Mouse (Mus musculus): Measurements from ENCODE around the gene Txndc2.

Gene Txndc2

GRCm38 (mm10) chr17:65612391-65613141 is 29.4 kb downstream of the Txndc2 start:
- DNase-seq (ENCODE audit: low read depth, low spot score) = no peak

- DNase-seq (ENCODE audit: low read depth, low spot score) = no peak
These were observed 30.2 kb downstream of the Txndc2 start for GRCm38 (mm10) chr17:65611721-65612120.

DNA sequence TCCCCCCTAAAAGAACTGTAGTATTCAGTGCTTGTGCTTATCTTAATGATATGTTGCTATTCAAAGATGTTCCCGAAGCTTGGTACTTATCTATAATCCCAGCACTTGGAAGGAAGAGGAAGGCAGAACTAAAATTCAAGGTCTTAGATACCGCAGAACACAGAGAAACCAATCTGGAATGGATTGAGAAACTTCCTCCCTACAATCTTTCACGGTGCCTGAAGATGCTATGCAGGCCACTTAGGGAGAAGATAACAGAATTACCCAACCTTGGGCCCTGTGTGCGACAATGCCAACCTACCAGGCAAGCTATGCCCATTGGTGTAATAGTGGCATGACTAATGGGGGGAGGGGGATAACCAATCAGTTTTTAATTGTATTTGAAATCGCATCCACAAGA is 33.2 kb downstream of the Txndc2 start:
- DNase-seq (ENCODE audit: low read depth, low spot score) = no peak

GRCm38 (mm10) chr17:65608312-65608687 is 33.7 kb downstream of the Txndc2 start:
- no peak for DNase-seq (ENCODE audit: low read depth, low spot score)

DNA sequence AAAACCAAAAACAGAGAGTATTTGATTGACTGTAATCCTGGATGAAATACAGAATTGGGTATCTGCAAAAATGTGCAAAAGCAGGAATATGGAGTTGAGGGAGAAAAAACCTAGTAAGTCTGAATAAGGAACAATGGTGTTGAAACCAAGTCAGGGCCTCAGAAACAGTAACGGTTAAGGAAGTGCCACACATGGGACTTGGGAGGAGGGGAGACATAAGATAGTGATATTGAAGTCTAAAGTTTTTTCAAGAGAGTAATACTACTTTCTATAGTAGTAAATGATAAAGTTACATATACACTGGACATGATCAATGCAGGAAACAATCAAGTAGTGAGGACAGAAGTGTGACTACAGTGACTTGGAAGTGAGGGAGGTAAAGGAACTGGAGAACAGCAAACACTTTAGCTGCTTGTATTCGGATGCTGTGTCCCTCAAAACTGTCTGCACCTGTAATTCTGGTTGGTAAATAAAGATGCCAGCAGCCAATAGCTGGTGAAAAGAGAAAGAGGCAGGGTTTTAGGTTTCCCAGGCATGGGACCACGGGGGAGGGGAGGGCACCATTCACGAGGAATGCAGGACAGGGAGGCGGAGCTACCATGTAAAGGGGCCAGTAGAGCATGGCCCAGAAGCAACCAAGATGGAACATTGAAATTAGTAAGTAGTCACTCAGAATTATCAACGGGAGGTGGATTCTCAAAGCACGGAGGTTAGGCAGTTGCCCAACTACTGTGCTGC is 34.2 kb downstream of the Txndc2 start:
- no peak for DNase-seq (ENCODE audit: low read depth, low spot score)

GRCm38 (mm10) chr17:65606014-65606413 is 36.0 kb downstream of the Txndc2 start:
- no peak for DNase-seq (ENCODE audit: low read depth, low spot score)

- DNase-seq (ENCODE audit: low read depth, low spot score) = no peak
These were observed 37.1 kb downstream of the Txndc2 start for GRCm38 (mm10) chr17:65604892-65605291.

GRCm38 (mm10) chr17:65604315-65604714 is 37.7 kb downstream of the Txndc2 start:
- no peak for DNase-seq (ENCODE audit: low read depth, low spot score)

DNA sequence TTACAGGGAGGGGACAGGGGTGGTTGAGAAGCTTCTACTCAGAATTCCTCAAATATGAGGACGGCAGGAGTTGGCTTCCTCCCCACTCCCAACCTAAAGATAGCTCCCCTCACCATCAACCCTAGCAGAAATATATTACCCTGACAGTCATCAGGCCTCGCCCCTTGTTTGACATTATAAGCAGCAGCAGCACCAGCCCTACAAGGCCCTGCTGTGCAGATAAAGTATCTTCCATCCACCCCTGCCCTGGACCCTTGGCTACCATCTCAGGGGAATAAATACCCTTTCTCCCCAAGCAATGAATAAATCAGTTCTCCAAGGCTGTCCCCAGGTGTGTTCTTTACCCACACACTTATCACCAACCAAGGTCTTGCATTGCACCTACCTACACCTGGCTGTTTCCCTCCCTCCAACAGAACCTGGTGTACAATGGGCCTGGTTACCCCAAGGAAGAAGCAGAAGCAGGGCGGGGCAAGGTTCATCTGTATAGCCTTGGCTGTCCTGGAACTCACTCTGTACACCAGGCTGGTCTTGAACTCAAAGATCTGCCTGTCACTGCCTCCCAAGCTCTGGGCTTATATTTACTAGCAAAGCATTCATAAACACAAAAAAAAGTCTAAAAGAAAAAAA is 44.0 kb downstream of the Txndc2 start:
- DNase-seq (ENCODE audit: low read depth, low spot score) = no peak

DNA sequence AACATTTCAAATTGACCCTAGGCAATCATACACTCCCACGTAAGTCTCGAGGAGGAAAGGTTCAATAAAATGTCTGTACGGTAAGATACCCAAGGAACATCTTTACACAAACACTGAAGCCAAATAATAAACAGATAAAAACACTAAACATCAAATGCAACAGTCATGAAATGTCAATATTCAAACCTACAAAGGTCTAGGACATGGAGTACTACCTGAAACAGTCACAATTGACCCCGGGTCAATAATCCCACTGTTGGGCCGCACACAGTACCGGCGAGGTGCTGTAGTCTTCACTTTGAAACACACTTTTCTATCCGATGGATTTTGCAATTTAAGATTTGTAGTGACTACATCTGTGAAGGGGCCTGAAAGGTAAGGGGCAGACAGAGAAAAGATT is 47.3 kb downstream of the Txndc2 start:
- no peak for DNase-seq (ENCODE audit: low read depth, low spot score)
